Mouse (Mus musculus): Measurements from ENCODE around the gene Ccdc28a. TPM values are rescaled to one million over a fixed set of nuclear protein-coding genes. Genes with fewer than 3 reads are reported as not detected.
A peak's percentile ranks its signal among the peaks of the same experiment; 100 is the strongest.

Ccdc28a gene
- polyA plus RNA-seq, 1 experiment from 2014 or later = 9.6 TPM

DNA sequence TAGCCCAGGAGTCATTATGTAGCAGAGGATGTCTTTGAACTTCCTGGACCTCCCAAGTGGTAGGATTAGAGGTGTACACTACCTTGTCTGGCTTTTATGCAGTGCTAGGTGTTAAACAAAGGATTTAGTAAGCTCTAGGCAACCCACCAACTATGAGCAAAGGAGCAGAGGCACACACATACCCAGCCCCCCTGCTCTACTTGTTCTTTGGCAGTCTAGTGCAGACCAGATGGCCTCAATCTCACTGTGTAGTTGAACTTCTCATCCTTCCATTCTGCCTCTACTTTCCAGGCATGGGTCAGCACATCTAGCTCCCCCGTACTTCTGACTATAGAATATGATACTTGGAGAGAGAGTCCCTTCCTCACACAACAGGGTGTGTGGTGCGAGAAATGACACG is 10.4 kb downstream of the Ccdc28a start:
- Histone ChIP-seq H3K9ac (replicated peaks; ENCODE audit: low read depth, low read length) (no peak overlapping the region), H3K36me3 (ENCODE audit: control insufficient read depth, insufficient read depth) (no peaks in the 10 kb centered on the region), H3K4me1 (replicated peaks; ENCODE audit: control insufficient read depth, insufficient read depth, low read length) (no peaks in the 10 kb centered on the region), H3K4me2 (ENCODE audit: low read length) (no peak overlapping the region), H3K9me3 (ENCODE audit: control insufficient read depth, low read length) (no peaks in the 10 kb centered on the region), H3K27me3 (replicated peaks; ENCODE audit: control insufficient read depth, insufficient read depth, low read length) (no peaks in the 10 kb centered on the region), H3K4me3 (replicated peaks; ENCODE audit: low read length) (no peak overlapping the region), H3K27ac (ENCODE audit: low read length) (no peak overlapping the region)
- peak; percentile 72 for ATAC-seq
- WGBS = 87% methylated on average over 3 of the region's 3 CpGs

DNA sequence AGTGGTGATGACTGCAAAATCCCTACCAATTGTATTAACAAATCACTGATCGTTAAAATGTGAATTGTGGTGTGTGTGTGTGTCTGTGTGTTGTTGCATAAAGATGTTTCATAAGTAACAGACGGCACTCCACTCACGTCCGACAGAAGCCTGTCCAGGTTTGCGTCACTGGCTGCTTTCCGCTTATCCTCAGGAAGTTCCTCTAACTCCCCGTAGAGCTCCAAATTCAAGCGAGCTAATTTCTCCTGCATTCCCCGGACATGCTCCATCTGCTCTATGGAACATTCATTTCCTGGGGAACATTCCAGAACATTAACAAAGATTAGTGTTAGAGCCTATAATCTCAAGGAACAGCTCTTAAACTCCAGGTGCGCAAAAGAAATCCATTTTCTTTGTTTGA is 15.4 kb downstream of the Ccdc28a start:
- H3K27ac ChIP-seq (ENCODE audit: low read length) = no peak overlapping the region
- ATAC-seq = no peak

GRCm38 (mm10) chr10:18214124-18214523 is 20.7 kb downstream of the Ccdc28a start:
- Histone ChIP-seq H3K9ac (replicated peaks; ENCODE audit: low read depth, low read length) (no peak overlapping the region), H3K27me3 (replicated peaks; ENCODE audit: control insufficient read depth, insufficient read depth, low read length) (no peaks in the 10 kb centered on the region), H3K4me3 (replicated peaks; ENCODE audit: low read length) (no peak overlapping the region), H3K4me2 (ENCODE audit: low read length) (no peak overlapping the region), H3K9me3 (ENCODE audit: control insufficient read depth, low read length) (no peaks in the 10 kb centered on the region), H3K36me3 (ENCODE audit: control insufficient read depth, insufficient read depth) (no peaks in the 10 kb centered on the region), H3K4me1 (replicated peaks; ENCODE audit: control insufficient read depth, insufficient read depth, low read length) (no peaks in the 10 kb centered on the region), H3K27ac (ENCODE audit: low read length) (no peak overlapping the region)
- 85% methylated on average over 5 of the region's 5 CpGs for WGBS
- no peak for ATAC-seq

More for the DNA sequence above, 15.4 kb downstream of the Ccdc28a start:
- Histone ChIP-seq H3K4me3 (replicated peaks; ENCODE audit: low read length) (no peak overlapping the region), H3K9ac (replicated peaks; ENCODE audit: low read depth, low read length) (no peak overlapping the region), H3K36me3 (ENCODE audit: control insufficient read depth, insufficient read depth) (no peaks in the 10 kb centered on the region), H3K27me3 (replicated peaks; ENCODE audit: control insufficient read depth, insufficient read depth, low read length) (no peaks in the 10 kb centered on the region), H3K9me3 (ENCODE audit: control insufficient read depth, low read length) (no peaks in the 10 kb centered on the region), H3K4me1 (replicated peaks; ENCODE audit: control insufficient read depth, insufficient read depth, low read length) (no peaks in the 10 kb centered on the region), H3K4me2 (ENCODE audit: low read length) (no peak overlapping the region)
- 87% methylated on average over 10 of the region's 10 CpGs for WGBS

DNA sequence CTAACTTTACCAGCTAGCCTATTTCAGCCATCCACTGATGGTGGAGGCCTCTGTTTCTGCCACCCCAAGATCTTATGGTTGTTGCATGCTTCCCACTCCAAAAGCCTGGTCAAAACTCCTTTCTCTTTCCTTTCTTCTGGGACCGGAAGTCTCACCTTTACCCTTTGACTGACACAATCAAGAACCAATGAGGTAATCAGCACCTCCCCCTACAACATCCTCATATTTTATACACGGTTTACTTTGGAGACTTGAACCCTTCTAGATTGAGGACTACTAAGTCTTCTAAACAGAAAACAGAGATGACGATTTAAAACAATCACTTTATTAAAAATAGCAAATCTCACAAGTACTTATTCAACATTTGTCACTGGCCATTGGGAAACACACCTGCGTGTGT is 21.4 kb downstream of the Ccdc28a start:
- no peak overlapping the region for H3K27ac ChIP-seq (ENCODE audit: low read length)
- H3K27me3 ChIP-seq (replicated peaks; ENCODE audit: control insufficient read depth, insufficient read depth, low read length) = no peaks in the 10 kb centered on the region
- H3K9ac ChIP-seq (replicated peaks; ENCODE audit: low read depth, low read length) = no peak overlapping the region
- H3K4me2 ChIP-seq (ENCODE audit: low read length) = no peak overlapping the region
- ATAC-seq = no peak
- H3K4me3 ChIP-seq (replicated peaks; ENCODE audit: low read length) = no peak overlapping the region
- WGBS = 83% methylated on average over 4 of the region's 4 CpGs
- H3K4me1 ChIP-seq (replicated peaks; ENCODE audit: control insufficient read depth, insufficient read depth, low read length) = no peaks in the 10 kb centered on the region
- no peaks in the 10 kb centered on the region for H3K9me3 ChIP-seq (ENCODE audit: control insufficient read depth, low read length)
- H3K36me3 ChIP-seq (ENCODE audit: control insufficient read depth, insufficient read depth) = no peaks in the 10 kb centered on the region

- Histone ChIP-seq H3K4me2 (ENCODE audit: low read length) (no peak within 1 kb of the TSS), H3K27ac (ENCODE audit: low read length) (no peak within 1 kb of the TSS), H3K4me1 (replicated peaks; ENCODE audit: control insufficient read depth, insufficient read depth, low read length) (no peaks in the 10 kb centered on the region), H3K36me3 (ENCODE audit: control insufficient read depth, insufficient read depth) (no peaks in the 10 kb centered on the region), H3K4me3 (replicated peaks; ENCODE audit: low read length) (no peak within 1 kb of the TSS), H3K9me3 (ENCODE audit: control insufficient read depth, low read length) (no peaks in the 10 kb centered on the region), H3K27me3 (replicated peaks; ENCODE audit: control insufficient read depth, insufficient read depth, low read length) (no peaks in the 10 kb centered on the region), H3K9ac (replicated peaks; ENCODE audit: low read depth, low read length) (no peak within 1 kb of the TSS)
- no peak for ATAC-seq
- 14% methylated on average over 11 of the region's 11 CpGs for WGBS
Observed at GRCm38 (mm10) chr10:18210726-18211125, 24.1 kb downstream of the Ccdc28a start, which contains the start of gene Ect2l. TSS of gene Ect2l (minus strand) at chr10:18210890.

- no peak overlapping the region for H3K4me3 ChIP-seq (replicated peaks; ENCODE audit: low read length)
- H3K27ac ChIP-seq (ENCODE audit: low read length) = no peak overlapping the region
- H3K27me3 ChIP-seq (replicated peaks; ENCODE audit: control insufficient read depth, insufficient read depth, low read length) = no peaks in the 10 kb centered on the region
- no peak for ATAC-seq
- no peak overlapping the region for H3K9ac ChIP-seq (replicated peaks; ENCODE audit: low read depth, low read length)
- WGBS = 80% methylated on average over 6 of the region's 6 CpGs
- H3K4me1 ChIP-seq (replicated peaks; ENCODE audit: control insufficient read depth, insufficient read depth, low read length) = no peaks in the 10 kb centered on the region
- no peaks in the 10 kb centered on the region for H3K36me3 ChIP-seq (ENCODE audit: control insufficient read depth, insufficient read depth)
- no peaks in the 10 kb centered on the region for H3K9me3 ChIP-seq (ENCODE audit: control insufficient read depth, low read length)
- H3K4me2 ChIP-seq (ENCODE audit: low read length) = no peak overlapping the region
Observed at GRCm38 (mm10) chr10:18210119-18210518, 24.7 kb downstream of the Ccdc28a start.

DNA sequence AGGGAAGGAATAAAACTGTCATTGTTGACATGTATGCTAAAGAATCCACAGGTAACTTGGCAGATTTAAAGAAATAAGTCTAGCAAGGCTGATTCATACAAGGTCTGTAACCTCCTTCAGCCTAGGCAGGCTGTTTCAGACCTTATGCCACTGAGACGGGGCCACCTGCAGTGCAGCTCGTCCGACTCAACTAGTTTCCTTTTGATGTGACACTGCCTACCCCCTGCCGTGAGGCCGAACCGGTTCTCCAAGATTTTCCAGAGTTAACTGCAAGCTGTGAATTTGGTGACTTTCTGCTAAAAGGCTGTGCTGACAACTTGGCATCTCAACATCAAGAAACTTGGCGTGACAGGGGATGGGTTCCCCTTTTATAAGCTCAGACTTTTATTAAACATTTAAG is 30.7 kb downstream of the Ccdc28a start:
- H3K36me3 ChIP-seq (ENCODE audit: control insufficient read depth, insufficient read depth) = no peaks in the 10 kb centered on the region
- no peak overlapping the region for H3K27ac ChIP-seq (ENCODE audit: low read length)
- 9% methylated on average over 7 of the region's 7 CpGs for WGBS
- no peak overlapping the region for H3K4me2 ChIP-seq (ENCODE audit: low read length)
- H3K9me3 ChIP-seq (ENCODE audit: control insufficient read depth, low read length) = no peaks in the 10 kb centered on the region
- H3K4me1 ChIP-seq (replicated peaks; ENCODE audit: control insufficient read depth, insufficient read depth, low read length) = no peaks in the 10 kb centered on the region
- no peak for ATAC-seq
- no peaks in the 10 kb centered on the region for H3K27me3 ChIP-seq (replicated peaks; ENCODE audit: control insufficient read depth, insufficient read depth, low read length)
- H3K4me3 ChIP-seq (replicated peaks; ENCODE audit: low read length) = no peak overlapping the region
- no peak overlapping the region for H3K9ac ChIP-seq (replicated peaks; ENCODE audit: low read depth, low read length)

DNA sequence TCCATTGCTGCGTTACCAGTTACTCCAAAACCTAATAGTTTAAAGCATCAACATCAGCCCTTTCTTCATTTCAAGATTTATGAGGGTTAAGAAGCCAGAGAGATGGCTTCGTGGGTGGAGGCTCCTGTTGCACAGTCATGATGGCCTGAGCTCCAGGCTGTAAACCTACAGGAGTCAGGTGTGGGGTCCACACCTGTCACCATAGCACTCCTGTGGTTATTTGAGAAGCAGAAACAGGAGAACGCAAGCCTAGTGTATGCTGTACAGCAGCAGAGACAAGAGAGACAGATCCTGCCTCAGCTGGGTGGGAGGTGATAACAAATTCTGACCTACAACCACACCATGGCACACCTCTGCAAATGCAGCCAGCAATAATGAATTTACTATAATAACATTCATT is 32.4 kb downstream of the Ccdc28a start:
- H3K27ac ChIP-seq (ENCODE audit: low read length) = no peak overlapping the region
- no peaks in the 10 kb centered on the region for H3K36me3 ChIP-seq (ENCODE audit: control insufficient read depth, insufficient read depth)
- no peaks in the 10 kb centered on the region for H3K4me1 ChIP-seq (replicated peaks; ENCODE audit: control insufficient read depth, insufficient read depth, low read length)
- ATAC-seq = no peak
- H3K9me3 ChIP-seq (ENCODE audit: control insufficient read depth, low read length) = no peaks in the 10 kb centered on the region
- no peak overlapping the region for H3K4me3 ChIP-seq (replicated peaks; ENCODE audit: low read length)
- 89% methylated on average over 3 of the region's 3 CpGs for WGBS
- H3K4me2 ChIP-seq (ENCODE audit: low read length) = no peak overlapping the region
- no peak overlapping the region for H3K9ac ChIP-seq (replicated peaks; ENCODE audit: low read depth, low read length)
- no peaks in the 10 kb centered on the region for H3K27me3 ChIP-seq (replicated peaks; ENCODE audit: control insufficient read depth, insufficient read depth, low read length)

GRCm38 (mm10) chr10:18200656-18201055 is 34.1 kb downstream of the Ccdc28a start:
- no peak overlapping the region for H3K27ac ChIP-seq (ENCODE audit: low read length)
- H3K4me1 ChIP-seq (replicated peaks; ENCODE audit: control insufficient read depth, insufficient read depth, low read length) = no peaks in the 10 kb centered on the region
- no peaks in the 10 kb centered on the region for H3K36me3 ChIP-seq (ENCODE audit: control insufficient read depth, insufficient read depth)
- H3K9me3 ChIP-seq (ENCODE audit: control insufficient read depth, low read length) = no peaks in the 10 kb centered on the region
- 59% methylated on average over 9 of the region's 9 CpGs for WGBS
- ATAC-seq = no peak
- H3K4me3 ChIP-seq (replicated peaks; ENCODE audit: low read length) = no peak overlapping the region
- no peaks in the 10 kb centered on the region for H3K27me3 ChIP-seq (replicated peaks; ENCODE audit: control insufficient read depth, insufficient read depth, low read length)
- H3K4me2 ChIP-seq (ENCODE audit: low read length) = no peak overlapping the region
- H3K9ac ChIP-seq (replicated peaks; ENCODE audit: low read depth, low read length) = no peak overlapping the region

GRCm38 (mm10) chr10:18199919-18200318 is 34.9 kb downstream of the Ccdc28a start:
- Histone ChIP-seq H3K9ac (replicated peaks; ENCODE audit: low read depth, low read length) (no peak overlapping the region), H3K4me2 (ENCODE audit: low read length) (no peak overlapping the region), H3K27me3 (replicated peaks; ENCODE audit: control insufficient read depth, insufficient read depth, low read length) (no peaks in the 10 kb centered on the region), H3K4me1 (replicated peaks; ENCODE audit: control insufficient read depth, insufficient read depth, low read length) (no peaks in the 10 kb centered on the region), H3K27ac (ENCODE audit: low read length) (no peak overlapping the region), H3K4me3 (replicated peaks; ENCODE audit: low read length) (no peak overlapping the region), H3K9me3 (ENCODE audit: control insufficient read depth, low read length) (no peaks in the 10 kb centered on the region), H3K36me3 (ENCODE audit: control insufficient read depth, insufficient read depth) (no peaks in the 10 kb centered on the region)
- WGBS = 92% methylated on average over 4 of the region's 4 CpGs
- no peak for ATAC-seq
